Mouse (Mus musculus) liver, adult 10 weeks (tissue): ENCODE results near the gene Gm9044. TPM values are rescaled to one million over a fixed set of nuclear protein-coding genes. Genes with fewer than 3 reads are reported as not detected.

Source experiments
- polyA plus RNA-seq: library from polyadenylated mRNA; stranded (reverse); fragments of 350-450 nt; fragmentation: Illumina TruSeq; extraction: RNeasy Lipid Tissue Mini Kit (QIAGEN cat#74804); gene quantifications from one replicate; pipeline ENCODE4 v1.2.3, GENCODE M21; 2014; ENCODE audit warnings: low read depth, low replicate concordance

The Gm9044 gene
- polyA plus RNA-seq, result not detected

DNA sequence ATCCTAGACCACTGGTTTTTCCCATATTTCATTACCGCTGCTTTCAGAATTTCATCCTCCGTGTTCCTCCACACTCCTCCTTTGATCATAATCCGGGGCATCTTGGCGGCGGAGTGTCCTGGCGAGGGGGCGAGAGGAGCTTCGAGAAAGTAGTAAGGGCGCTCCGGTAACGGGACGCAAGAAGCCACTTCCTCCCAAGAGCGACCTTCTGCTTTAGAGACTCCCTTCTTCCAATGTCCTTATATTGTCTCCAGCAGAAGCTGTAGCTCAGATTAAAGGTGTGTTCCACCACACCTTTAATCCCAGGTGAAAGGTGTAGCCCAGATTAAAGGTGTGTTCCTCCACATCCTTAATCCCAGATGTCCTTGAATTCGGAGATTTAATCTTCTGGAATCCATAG lies at the start of gene Gm9044:
Gm9044 (minus strand) TSS at position 101 of the 400 bp plus-strand sequence.

DNA sequence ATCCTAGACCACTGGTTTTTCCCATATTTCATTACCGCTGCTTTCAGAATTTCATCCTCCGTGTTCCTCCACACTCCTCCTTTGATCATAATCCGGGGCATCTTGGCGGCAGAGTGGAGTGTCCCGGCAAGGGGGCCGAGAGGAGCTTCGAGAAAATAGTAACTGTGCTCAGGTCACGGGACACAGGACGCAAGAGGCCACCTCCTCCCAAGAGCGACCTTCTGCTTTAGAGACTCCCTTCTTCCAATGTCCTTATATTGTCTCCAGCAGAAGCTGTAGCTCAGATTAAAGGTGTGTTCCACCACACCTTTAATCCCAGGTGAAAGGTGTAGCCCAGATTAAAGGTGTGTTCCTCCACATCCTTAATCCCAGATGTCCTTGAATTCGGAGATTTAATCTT lies 21.8 kb upstream of the Gm9044 start, which contains the start of gene Gm9049:
Gm9049 (minus strand) TSS at position 101 of the 400 bp plus-strand sequence.

DNA sequence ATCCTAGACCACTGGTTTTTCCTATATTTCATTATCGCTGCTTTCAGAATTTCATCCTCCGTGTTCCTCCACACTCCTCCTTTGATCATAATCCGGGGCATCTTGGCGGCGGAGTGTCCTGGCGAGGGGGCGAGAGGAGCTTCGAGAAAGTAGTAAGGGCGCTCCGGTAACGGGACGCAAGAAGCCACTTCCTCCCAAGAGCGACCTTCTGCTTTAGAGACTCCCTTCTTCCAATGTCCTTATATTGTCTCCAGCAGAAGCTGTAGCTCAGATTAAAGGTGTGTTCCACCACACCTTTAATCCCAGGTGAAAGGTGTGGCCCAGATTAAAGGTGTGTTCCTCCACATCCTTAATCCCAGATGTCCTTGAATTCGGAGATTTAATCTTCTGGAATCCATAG lies 16.4 kb upstream of the Gm9044 start, which contains the start of gene Gm9048:
Gm9048 (minus strand) TSS at position 101 of the 400 bp plus-strand sequence.

DNA sequence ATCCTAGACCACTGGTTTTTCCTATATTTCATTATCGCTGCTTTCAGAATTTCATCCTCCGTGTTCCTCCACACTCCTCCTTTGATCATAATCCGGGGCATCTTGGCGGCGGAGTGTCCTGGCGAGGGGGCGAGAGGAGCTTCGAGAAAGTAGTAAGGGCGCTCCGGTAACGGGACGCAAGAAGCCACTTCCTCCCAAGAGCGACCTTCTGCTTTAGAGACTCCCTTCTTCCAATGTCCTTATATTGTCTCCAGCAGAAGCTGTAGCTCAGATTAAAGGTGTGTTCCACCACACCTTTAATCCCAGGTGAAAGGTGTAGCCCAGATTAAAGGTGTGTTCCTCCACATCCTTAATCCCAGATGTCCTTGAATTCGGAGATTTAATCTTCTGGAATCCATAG lies 10.9 kb upstream of the Gm9044 start, which contains the start of gene Gm9046:
Gm9046 (minus strand) TSS at position 101 of the 400 bp plus-strand sequence.

DNA sequence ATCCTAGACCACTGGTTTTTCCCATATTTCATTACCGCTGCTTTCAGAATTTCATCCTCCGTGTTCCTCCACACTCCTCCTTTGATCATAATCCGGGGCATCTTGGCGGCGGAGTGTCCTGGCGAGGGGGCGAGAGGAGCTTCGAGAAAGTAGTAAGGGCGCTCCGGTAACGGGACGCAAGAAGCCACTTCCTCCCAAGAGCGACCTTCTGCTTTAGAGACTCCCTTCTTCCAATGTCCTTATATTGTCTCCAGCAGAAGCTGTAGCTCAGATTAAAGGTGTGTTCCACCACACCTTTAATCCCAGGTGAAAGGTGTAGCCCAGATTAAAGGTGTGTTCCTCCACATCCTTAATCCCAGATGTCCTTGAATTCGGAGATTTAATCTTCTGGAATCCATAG lies 5.5 kb upstream of the Gm9044 start, which contains the start of gene Gm9045:
Gm9045 (minus strand) TSS at position 101 of the 400 bp plus-strand sequence.

DNA sequence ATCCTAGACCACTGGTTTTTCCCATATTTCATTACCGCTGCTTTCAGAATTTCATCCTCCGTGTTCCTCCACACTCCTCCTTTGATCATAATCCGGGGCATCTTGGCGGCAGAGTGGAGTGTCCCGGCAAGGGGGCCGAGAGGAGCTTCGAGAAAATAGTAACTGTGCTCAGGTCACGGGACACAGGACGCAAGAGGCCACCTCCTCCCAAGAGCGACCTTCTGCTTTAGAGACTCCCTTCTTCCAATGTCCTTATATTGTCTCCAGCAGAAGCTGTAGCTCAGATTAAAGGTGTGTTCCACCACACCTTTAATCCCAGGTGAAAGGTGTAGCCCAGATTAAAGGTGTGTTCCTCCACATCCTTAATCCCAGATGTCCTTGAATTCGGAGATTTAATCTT lies 5.3 kb downstream of the Gm9044 start, which contains the start of gene Gm9040:
Gm9040 (minus strand) TSS at position 101 of the 400 bp plus-strand sequence.

DNA sequence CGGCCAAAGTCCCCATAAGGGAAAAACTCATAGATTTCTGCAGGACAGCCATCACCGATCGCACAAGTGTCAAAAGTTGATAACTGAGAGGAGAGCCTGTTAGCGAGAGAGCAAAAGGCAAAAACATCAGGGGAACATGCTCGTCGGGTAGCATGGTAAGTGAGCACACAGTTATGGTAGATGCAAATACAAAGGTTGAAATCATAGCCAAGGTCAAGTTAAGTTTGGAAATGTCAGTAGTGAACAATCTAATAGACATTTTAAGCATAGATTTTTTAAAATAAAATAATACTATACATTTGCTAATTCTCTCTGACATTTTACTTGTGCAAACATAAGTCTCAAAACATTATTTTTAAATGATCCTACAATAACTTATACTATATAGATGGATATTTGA lies 37.3 kb downstream of the Gm9044 start, which contains the start of gene Iltifb:
Iltifb (minus strand) TSS at position 101 of the 400 bp plus-strand sequence.

Other genes with a start within 250 kb of the Gm9044 start
- 1.1 TPM for gene Mdm1, start 190.6 kb downstream of the Gm9044 start, polyA plus RNA-seq
- gene Il22, start 127.5 kb downstream of the Gm9044 start, polyA plus RNA-seq, result not detected
- gene Gm32717, start 91.6 kb downstream of the Gm9044 start, polyA plus RNA-seq, result not detected
- not detected for gene Gm32802, start 73.7 kb downstream of the Gm9044 start, polyA plus RNA-seq
- not detected for gene Iltifb, start 37.4 kb downstream of the Gm9044 start, polyA plus RNA-seq
- not detected for gene Gm9040, start 5.4 kb downstream of the Gm9044 start, polyA plus RNA-seq
- gene Gm9045, start 5.4 kb upstream of the Gm9044 start, polyA plus RNA-seq, result not detected
- gene Gm9046, start 10.8 kb upstream of the Gm9044 start, polyA plus RNA-seq, result not detected
- gene Gm9048, start 16.3 kb upstream of the Gm9044 start, polyA plus RNA-seq, result not detected
- gene Gm9049, start 21.7 kb upstream of the Gm9044 start, polyA plus RNA-seq, result not detected
- 0.34 TPM for gene Ifng, start 108.6 kb upstream of the Gm9044 start, polyA plus RNA-seq